Mouse (Mus musculus) forebrain, embryonic 11.5 days (tissue): Measurements from ENCODE around the gene Olfr646. TPM values are rescaled to one million over a fixed set of nuclear protein-coding genes. Genes with fewer than 3 reads are reported as not detected.

Experiments used
- ATAC-seq: fragments of 200-750 bp; cut with Nextera tagmentation; replicated peaks from 2 replicates; pipeline ENCODE4 v1.8.0; 2017; ENCODE audit warnings: moderate TSS enrichment; ENCODE audit not compliant: low FRiP score
- DNase-seq: peaks from one replicate; pipeline ENCODE4 v3.0.0-alpha.2; 2017; ENCODE audit warnings: low spot score
- H3K27ac ChIP-seq: fragments of 300-500 bp; sonication (generic); 2 replicates; pipeline ENCODE4 v1.5.1; 2014; ENCODE audit warnings: low read depth, low read length
- H3K27me3 ChIP-seq: fragments of 300-500 bp; sonication (generic); 2 replicates; pipeline ENCODE4 v1.6.1; 2014; ENCODE audit warnings: mild to moderate bottlenecking, low read length, mixed read lengths; ENCODE audit not compliant: control insufficient read depth, insufficient read depth
- H3K36me3 ChIP-seq: fragments of 300-500 bp; sonication (generic); 2 replicates; pipeline ENCODE4 v1.6.1; 2014; ENCODE audit warnings: mild to moderate bottlenecking, low read length, moderate library complexity, mixed read lengths; ENCODE audit not compliant: control insufficient read depth, insufficient read depth
- H3K4me1 ChIP-seq: fragments of 300-500 bp; sonication (generic); replicated peaks from 2 replicates; pipeline ENCODE4 v1.6.1; 2014; ENCODE audit warnings: low read length, mixed read lengths; ENCODE audit not compliant: control insufficient read depth, insufficient read depth
- H3K4me2 ChIP-seq: fragments of 300-500 bp; sonication (generic); 2 replicates; pipeline ENCODE4 v1.6.1; 2014; ENCODE audit warnings: low read depth, mild to moderate bottlenecking, low read length, moderate library complexity, mixed read lengths; ENCODE audit not compliant: severe bottlenecking
- H3K4me3 ChIP-seq: fragments of 300-500 bp; sonication (generic); 2 replicates; pipeline ENCODE4 v1.5.1; 2014; ENCODE audit warnings: low read depth, low read length
- H3K9ac ChIP-seq: fragments of 300-500 bp; sonication (generic); 2 replicates; pipeline ENCODE4 v1.6.1; 2014; ENCODE audit warnings: low read length
- H3K9me3 ChIP-seq: fragments of 300-500 bp; sonication (generic); 2 replicates; pipeline ENCODE4 v1.6.1; 2016; ENCODE audit warnings: low read length, mixed read lengths; ENCODE audit not compliant: control insufficient read depth
- WGBS: fragments of 180-500 bp; shearing (Covaris S2); extraction: QIAGEN DNeasy Blood & Tissue Kit; methylation state at CpG from one replicate; pipeline ENCODE4 v1.1.7; 2014; 5-methylcytosine and 5-hydroxymethylcytosine counted together
- polyA plus RNA-seq: library from polyadenylated mRNA; unstranded; fragments of >200 nt; fragmentation: Nextera tagmentation; extraction: Ambion mirVana; gene quantifications from 2 replicates; pipeline ENCODE4 v1.2.1, GENCODE M21; 2014

Gene Olfr646
- not detected in 2 replicates for polyA plus RNA-seq

DNA sequence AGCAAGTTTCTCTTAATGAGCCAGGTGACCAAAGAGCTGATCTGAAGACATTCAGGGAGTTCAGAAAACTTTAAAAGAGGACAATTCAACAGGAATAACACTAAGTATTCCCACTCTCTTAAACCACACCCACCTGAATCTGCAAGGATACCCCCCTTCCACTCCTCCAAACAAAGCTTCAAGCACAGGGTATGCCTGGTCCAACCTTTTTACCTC lies at the start of gene Olfr646:
TSS of gene Olfr646 (plus strand) at position 117 of the 216 bp plus-strand sequence.
- H3K36me3 ChIP-seq = no peaks in the 10 kb centered on the region
- ATAC-seq (no peak), DNase-seq (no peak)
- H3K9ac ChIP-seq = no peak within 1 kb of the TSS
- no peaks in the 10 kb centered on the region for H3K27me3 ChIP-seq
- H3K9me3 ChIP-seq = no peaks in the 10 kb centered on the region
- no peak within 1 kb of the TSS for H3K4me2 ChIP-seq
- H3K4me1 ChIP-seq = no peaks in the 10 kb centered on the region
- no peak within 1 kb of the TSS for H3K27ac ChIP-seq
- H3K4me3 ChIP-seq = no peak within 1 kb of the TSS

DNA sequence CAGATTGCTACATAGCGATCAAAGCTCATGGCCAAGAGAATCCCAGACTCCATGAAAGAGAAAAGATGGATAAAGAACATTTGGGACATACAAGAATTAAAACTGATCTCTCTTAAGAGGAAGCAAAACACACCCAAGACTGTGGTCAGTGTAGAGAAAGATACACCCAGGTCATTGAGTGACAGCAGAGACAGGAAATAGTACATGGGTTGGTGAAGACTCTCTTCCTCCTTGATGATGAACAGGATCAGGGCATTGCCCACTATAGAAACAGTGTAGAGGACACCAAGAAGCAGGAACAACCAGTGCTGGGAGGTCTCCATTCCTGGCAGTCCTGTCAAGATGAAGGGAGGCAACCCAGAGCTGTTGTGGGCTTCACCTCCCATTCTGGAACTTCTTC lies 45.5 kb upstream of the Olfr646 start:
- 97% methylated on average over 1 of the region's 1 CpGs for WGBS
- no peak overlapping the region for H3K4me2 ChIP-seq
- no peak for ATAC-seq
- H3K4me3 ChIP-seq = no peak overlapping the region
- DNase-seq = no peak
- no peak overlapping the region for H3K27ac ChIP-seq
- no peak overlapping the region for H3K9ac ChIP-seq
- H3K9me3 ChIP-seq = no peaks in the 10 kb centered on the region
- H3K27me3 ChIP-seq = no peaks in the 10 kb centered on the region
- no peaks in the 10 kb centered on the region for H3K36me3 ChIP-seq
- no peaks in the 10 kb centered on the region for H3K4me1 ChIP-seq

DNA sequence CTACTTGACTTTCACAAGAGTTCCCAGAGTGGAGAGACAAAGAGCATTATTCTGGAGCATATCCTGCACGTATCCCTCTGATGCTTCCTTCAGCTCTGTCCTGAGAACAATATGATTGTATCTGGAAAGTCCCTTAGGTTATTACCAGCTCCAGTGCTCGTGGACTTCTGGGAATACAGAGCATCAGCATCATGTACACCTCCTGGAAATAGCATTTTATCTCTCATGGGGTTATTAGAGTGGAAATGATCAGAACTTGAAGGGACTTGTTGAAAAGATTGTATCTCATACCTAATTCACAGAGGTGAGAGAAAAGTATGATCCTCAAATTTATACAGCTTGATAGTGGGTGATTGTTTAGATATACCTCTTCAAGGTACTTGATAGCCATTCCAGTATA lies 43.3 kb upstream of the Olfr646 start, which contains the start of gene 4930516K23Rik:
TSS of gene 4930516K23Rik (minus strand) at position 101 of the 400 bp plus-strand sequence.
- WGBS = 50% methylated on average over 2 of the region's 2 CpGs
- no peak for ATAC-seq
- H3K4me2 ChIP-seq = no peak within 1 kb of the TSS
- DNase-seq = no peak
- H3K36me3 ChIP-seq = no peaks in the 10 kb centered on the region
- H3K27me3 ChIP-seq = no peaks in the 10 kb centered on the region
- H3K27ac ChIP-seq = no peak within 1 kb of the TSS
- no peak within 1 kb of the TSS for H3K4me3 ChIP-seq
- no peak within 1 kb of the TSS for H3K9ac ChIP-seq
- H3K4me1 ChIP-seq = no peaks in the 10 kb centered on the region
- no peaks in the 10 kb centered on the region for H3K9me3 ChIP-seq

DNA sequence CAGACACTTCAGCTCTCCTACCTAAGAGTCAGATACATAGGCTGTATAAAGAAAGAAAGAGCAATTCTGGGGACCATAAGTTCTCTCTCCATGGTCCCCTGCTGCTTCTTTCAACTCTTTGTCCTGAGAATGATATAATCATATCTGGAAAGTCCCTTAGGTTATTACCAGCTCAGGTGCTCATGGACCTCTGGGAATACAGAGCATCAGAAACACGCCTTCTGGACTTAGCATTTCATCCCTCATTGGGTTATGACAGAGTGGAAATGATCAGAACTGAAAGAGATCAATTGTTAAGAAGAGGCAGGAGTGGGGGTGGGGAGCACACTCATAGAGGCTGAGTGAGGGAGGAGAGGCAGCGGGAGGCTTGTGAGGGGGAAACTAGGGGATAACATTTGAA lies 32.9 kb upstream of the Olfr646 start, which contains the start of gene Olfr644:
TSS of gene Olfr644 (minus strand) at position 101 of the 400 bp plus-strand sequence.
- H3K27ac ChIP-seq = no peak within 1 kb of the TSS
- no peak for ATAC-seq
- H3K36me3 ChIP-seq = no peaks in the 10 kb centered on the region
- H3K27me3 ChIP-seq = no peaks in the 10 kb centered on the region
- H3K9ac ChIP-seq = no peak within 1 kb of the TSS
- H3K4me1 ChIP-seq = no peaks in the 10 kb centered on the region
- 80% methylated on average over 2 of the region's 2 CpGs for WGBS
- H3K9me3 ChIP-seq = no peaks in the 10 kb centered on the region
- H3K4me2 ChIP-seq = no peak within 1 kb of the TSS
- H3K4me3 ChIP-seq = no peak within 1 kb of the TSS
- no peak for DNase-seq

DNA sequence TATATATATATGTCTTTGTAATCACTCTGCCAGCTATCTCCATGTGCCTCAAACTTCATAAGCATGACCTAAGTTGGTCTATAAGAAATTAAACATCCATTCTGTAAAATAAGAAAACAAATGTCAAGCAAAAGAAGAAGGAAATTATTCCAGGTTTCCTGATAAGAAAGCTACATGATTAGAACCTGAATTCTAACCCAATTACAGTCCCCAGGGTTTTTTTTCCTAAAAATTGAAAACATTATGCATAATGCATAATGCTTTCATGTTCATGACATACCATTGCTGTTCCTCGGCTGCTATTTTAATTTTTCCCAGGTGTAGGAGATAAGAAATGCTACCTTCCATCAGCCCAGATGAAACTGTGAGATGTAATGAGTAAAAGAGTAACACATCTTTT lies 19.3 kb upstream of the Olfr646 start, which contains the start of gene Olfr645:
TSS of gene Olfr645 (minus strand) at position 101 of the 400 bp plus-strand sequence.
- no peak for ATAC-seq
- Histone ChIP-seq H3K4me3 (no peak within 1 kb of the TSS), H3K4me1 (no peaks in the 10 kb centered on the region), H3K36me3 (no peaks in the 10 kb centered on the region), H3K27ac (no peak within 1 kb of the TSS), H3K4me2 (no peak within 1 kb of the TSS), H3K27me3 (no peaks in the 10 kb centered on the region), H3K9me3 (no peaks in the 10 kb centered on the region), H3K9ac (no peak within 1 kb of the TSS)
- DNase-seq = no peak
- WGBS = 94% methylated on average over 1 of the region's 1 CpGs

DNA sequence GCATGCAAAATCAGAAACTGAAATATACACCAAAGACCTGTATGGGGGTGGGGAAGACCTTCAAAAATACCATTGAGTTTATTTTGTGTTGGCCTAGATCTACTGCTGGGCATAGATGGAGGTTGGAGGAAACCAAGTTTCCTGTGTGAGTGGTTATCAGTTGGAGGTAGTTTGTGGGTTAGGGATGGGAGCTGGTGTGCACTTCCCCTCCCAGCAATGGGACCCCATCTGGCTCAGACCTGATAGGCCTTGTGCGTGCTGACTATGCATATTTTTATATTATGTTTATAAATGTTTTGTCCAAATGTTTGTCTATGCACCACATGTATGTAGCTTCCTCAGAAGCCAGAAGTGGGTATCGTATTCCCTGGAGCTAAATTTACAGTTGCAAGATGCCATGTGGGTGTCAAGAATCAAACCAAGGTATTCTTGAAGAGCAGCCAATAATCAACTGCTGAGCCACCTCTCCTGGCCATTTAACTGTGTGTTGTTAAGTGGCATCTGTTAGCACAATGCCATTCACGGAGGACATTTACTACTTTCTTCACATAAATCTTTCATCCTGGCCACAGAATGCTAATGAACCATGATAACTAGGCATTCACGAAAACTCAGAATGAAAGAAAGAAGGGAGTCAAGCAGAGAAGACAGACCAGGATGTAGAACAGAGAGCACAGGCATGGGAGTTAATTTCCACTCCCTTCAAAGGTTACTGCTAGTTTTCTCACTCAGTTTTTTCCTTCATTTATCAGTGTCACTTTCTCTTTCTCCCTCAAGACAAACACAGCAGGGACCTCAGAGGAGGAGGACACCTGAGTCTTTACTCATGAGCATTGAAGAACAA lies 538 bp upstream of the Olfr646 start:
- no peaks in the 10 kb centered on the region for H3K9me3 ChIP-seq
- ATAC-seq (no peak), DNase-seq (no peak)
- no peak overlapping the region for H3K4me3 ChIP-seq
- no peak overlapping the region for H3K27ac ChIP-seq
- H3K4me1 ChIP-seq = no peaks in the 10 kb centered on the region
- H3K36me3 ChIP-seq = no peaks in the 10 kb centered on the region
- 68% methylated on average over 4 of the region's 4 CpGs for WGBS
- H3K9ac ChIP-seq = no peak overlapping the region
- H3K27me3 ChIP-seq = no peaks in the 10 kb centered on the region
- H3K4me2 ChIP-seq = no peak overlapping the region

DNA sequence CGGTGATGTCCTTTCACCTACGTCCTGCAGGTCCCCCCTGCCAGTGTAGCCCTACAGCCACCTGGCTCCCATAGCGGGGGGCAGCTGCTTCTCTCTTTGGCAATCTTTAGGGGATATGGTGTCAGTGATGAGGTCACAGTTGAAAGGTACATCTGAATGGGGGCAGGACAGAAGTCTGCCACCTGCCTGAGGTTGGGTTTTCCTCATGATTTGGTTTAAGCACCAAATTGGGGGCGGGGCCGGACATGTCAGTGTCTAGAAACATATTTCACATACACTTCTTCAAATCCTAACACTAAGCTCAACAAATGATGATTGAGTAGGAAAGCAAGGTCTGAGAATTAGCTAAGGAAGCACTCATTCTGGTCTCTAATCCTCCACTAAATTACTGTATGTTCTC lies 25.1 kb downstream of the Olfr646 start, which contains the start of gene Ubqln5:
TSS of gene Ubqln5 (minus strand) at position 101 of the 400 bp plus-strand sequence.
- ATAC-seq (no peak), DNase-seq (no peak)
- H3K27ac ChIP-seq = no peak within 1 kb of the TSS
- no peak within 1 kb of the TSS for H3K4me3 ChIP-seq
- no peaks in the 10 kb centered on the region for H3K36me3 ChIP-seq
- H3K4me2 ChIP-seq = no peak within 1 kb of the TSS
- H3K9me3 ChIP-seq = no peaks in the 10 kb centered on the region
- H3K27me3 ChIP-seq = no peaks in the 10 kb centered on the region
- 96% methylated on average over 5 of the region's 5 CpGs for WGBS
- no peak within 1 kb of the TSS for H3K9ac ChIP-seq
- H3K4me1 ChIP-seq = no peaks in the 10 kb centered on the region

DNA sequence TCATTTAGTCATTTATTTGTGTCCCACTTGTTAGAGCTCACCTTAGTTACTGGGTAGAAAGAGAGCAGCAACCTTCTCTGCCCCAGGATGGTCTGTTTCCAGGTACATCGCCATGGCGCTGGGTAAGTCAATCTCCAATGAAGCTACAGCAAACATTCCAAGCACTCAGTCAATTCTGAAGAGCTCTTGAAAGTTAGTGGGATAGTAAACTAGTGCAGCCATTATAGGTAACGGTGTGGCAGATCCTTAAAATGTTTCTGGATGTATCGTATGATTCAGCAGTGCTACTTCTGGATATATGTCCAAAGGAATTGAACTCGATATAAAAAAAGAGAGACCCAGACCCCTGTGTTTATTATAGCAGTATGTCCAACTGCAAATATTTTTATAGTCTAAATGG lies 32.6 kb downstream of the Olfr646 start, which contains the start of gene Olfr643:
TSS of gene Olfr643 (minus strand) at position 101 of the 400 bp plus-strand sequence.
- no peak within 1 kb of the TSS for H3K4me2 ChIP-seq
- no peak for DNase-seq
- no peaks in the 10 kb centered on the region for H3K27me3 ChIP-seq
- no peaks in the 10 kb centered on the region for H3K36me3 ChIP-seq
- no peak for ATAC-seq
- H3K9me3 ChIP-seq = no peaks in the 10 kb centered on the region
- no peak within 1 kb of the TSS for H3K4me3 ChIP-seq
- whole genome bisulfite sequencing = 88% methylated on average over 5 of the region's 5 CpGs
- no peaks in the 10 kb centered on the region for H3K4me1 ChIP-seq
- no peak within 1 kb of the TSS for H3K27ac ChIP-seq
- H3K9ac ChIP-seq = no peak within 1 kb of the TSS

DNA sequence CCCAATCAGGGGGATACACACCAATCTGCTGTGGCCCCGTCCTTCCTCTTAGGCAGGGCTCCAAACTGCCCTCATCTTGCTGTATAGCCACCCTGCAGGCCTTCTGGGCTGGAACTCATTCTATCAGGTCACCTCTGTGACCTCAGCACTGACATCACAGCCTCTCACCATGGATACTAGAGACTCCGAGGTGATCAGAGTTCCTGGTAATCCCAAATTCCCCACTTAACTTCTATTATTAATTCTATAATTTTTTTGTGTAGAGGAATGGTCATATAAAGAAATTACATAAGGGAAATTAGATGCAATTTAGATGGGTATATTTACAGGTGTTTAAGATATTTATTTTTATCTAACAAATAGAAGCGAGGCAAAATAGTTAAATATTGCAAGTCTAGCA lies 38.5 kb downstream of the Olfr646 start, which contains the start of gene Ubqln3:
TSS of gene Ubqln3 (minus strand) at position 101 of the 400 bp plus-strand sequence.
- H3K27ac ChIP-seq = no peak within 1 kb of the TSS
- DNase-seq = no peak
- 74% methylated on average over 3 of the region's 3 CpGs for WGBS
- H3K4me1 ChIP-seq = no peaks in the 10 kb centered on the region
- no peaks in the 10 kb centered on the region for H3K36me3 ChIP-seq
- H3K9me3 ChIP-seq = no peaks in the 10 kb centered on the region
- H3K4me2 ChIP-seq = no peak within 1 kb of the TSS
- no peak within 1 kb of the TSS for H3K4me3 ChIP-seq
- H3K9ac ChIP-seq = no peak within 1 kb of the TSS
- ATAC-seq = no peak
- H3K27me3 ChIP-seq = no peaks in the 10 kb centered on the region
